Mouse (Mus musculus) C3H10T1/2 (cell line): ENCODE results near the gene Usp4. TPM values are rescaled to one million over a fixed set of nuclear protein-coding genes. Genes with fewer than 3 reads are reported as not detected.

Source experiments
- polyA plus RNA-seq, 2 experiments: library from polyadenylated mRNA; unstranded; fragments of >200 nt; fragmentation: generic; extraction: Trizol; gene quantifications; one replicate each; pipeline ENCODE4 v1.2.1; 2012; ENCODE audit warnings: missing spikeins in 2 of 2

Gene Usp4
- 10 to 100 TPM; 68.6 to 96.9 TPM for polyA plus RNA-seq

GRCm38 (mm10) chr9:108347540-108348289 lies at the start of gene Usp4:
Gene Usp4 (plus strand): TSS chr9:108347853.

GRCm38 (mm10) chr9:108305629-108306520 lies 41.8 kb upstream of the Usp4 start, which contains the start of the genes Rhoa and Tcta:
Gene Rhoa (plus strand): TSS chr9:108306129.
Gene Tcta (minus strand): TSS chr9:108306160.

GRCm38 (mm10) chr9:108338886-108339781 lies 8.5 kb upstream of the Usp4 start, which contains the start of gene Gpx1:
Gene Gpx1 (plus strand): TSS chr9:108338903.

DNA sequence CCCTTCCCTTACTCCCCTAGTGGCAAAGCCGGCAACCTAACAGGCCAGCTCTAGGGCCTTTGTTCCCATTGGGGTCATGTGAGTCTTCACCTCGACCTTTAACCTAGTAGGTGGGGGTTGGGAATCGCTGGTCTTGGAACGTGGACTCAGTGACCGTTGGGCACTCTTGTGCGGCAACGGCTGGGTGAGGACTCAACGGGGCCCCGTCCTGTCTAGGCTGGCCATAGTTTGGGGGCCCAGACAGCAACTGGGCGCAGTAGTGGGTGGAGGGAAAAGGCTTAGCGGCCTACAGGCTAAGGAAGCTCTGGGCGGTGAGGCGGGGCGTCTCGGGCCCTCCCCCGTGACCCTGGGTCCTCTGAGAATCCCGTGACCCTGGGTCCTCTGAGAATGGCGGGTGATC lies 45.0 kb downstream of the Usp4 start, which contains the start of gene 1700102P08Rik:
Gene 1700102P08Rik, plus strand, starts transcription at position 130 of the 400 bp plus-strand sequence.

DNA sequence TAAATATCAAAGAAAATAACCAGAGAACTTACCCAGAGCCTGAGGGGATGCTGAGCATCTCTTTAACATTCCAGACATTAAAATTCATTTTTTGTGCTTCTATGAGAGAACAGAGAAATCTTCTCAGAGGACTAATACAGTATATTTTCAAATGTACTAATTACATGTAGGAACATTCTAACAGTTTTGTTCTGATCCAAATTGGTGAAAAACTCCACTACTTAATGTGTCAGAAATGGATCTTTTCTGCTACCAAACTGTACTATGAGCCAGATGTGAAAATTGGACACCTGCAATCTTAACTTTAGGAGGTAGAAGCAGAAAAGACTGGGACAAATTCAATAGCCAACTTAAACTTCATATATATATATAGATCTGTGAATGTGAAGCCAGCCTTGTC lies 80.7 kb downstream of the Usp4 start, which contains the start of gene Ccdc36:
Gene Ccdc36, minus strand, starts transcription at position 101 of the 400 bp plus-strand sequence.

GRCm38 (mm10) chr9:108436182-108436581 lies 88.5 kb downstream of the Usp4 start, which contains the start of gene BC048562:
Gene BC048562 (plus strand): TSS chr9:108436482.

Other genes with a start within 250 kb of the Usp4 start
- gene Bsn, start 157.5 kb upstream of the Usp4 start, polyA plus RNA-seq: under 1 TPM; 0.13 to 0.14 TPM
- 10 to 100 TPM in 1 of 2 experiments, 1 to 10 TPM in 1; 8.1 to 96.8 TPM for gene Dag1, start 83.9 kb upstream of the Usp4 start, polyA plus RNA-seq
- gene Nicn1, start 57.4 kb upstream of the Usp4 start, polyA plus RNA-seq: 10 to 100 TPM in 1 of 2 experiments, 1 to 10 TPM in 1; 8.9 to 63.2 TPM
- gene Amt, start 51.0 kb upstream of the Usp4 start, polyA plus RNA-seq: 1 to 10 TPM in 1 of 2 experiments, under 1 TPM in 1; 0.23 to 6.4 TPM
- 100 to 1,000 TPM; 144 to 229 TPM for gene Rhoa, start 41.7 kb upstream of the Usp4 start, polyA plus RNA-seq
- gene Tcta, start 41.7 kb upstream of the Usp4 start, polyA plus RNA-seq: 10 to 100 TPM; 11.0 to 48.4 TPM
- gene Gpx1, start 8.9 kb upstream of the Usp4 start, polyA plus RNA-seq: 100 to 1,000 TPM; 786 to 822 TPM
- under 1 TPM; 0.04 to 0.35 TPM for gene 1700102P08Rik, start 45.0 kb downstream of the Usp4 start, polyA plus RNA-seq
- not detected for gene Ccdc36, start 80.6 kb downstream of the Usp4 start, polyA plus RNA-seq
- not detected for gene BC048562, start 88.6 kb downstream of the Usp4 start, polyA plus RNA-seq
- gene Ccdc71, start 112.7 kb downstream of the Usp4 start, polyA plus RNA-seq: 10 to 100 TPM; 28.0 to 46.0 TPM
- 1 to 10 TPM; 1.4 to 9.8 TPM for gene Klhdc8b, start 113.7 kb downstream of the Usp4 start, polyA plus RNA-seq
- gene Lamb2, start 131.9 kb downstream of the Usp4 start, polyA plus RNA-seq: 100 to 1,000 TPM in 1 of 2 experiments, 1 to 10 TPM in 1; 9.4 to 170 TPM
- 10 to 100 TPM; 21.0 to 70.4 TPM for gene Usp19, start 142.7 kb downstream of the Usp4 start, polyA plus RNA-seq
- 100 to 1,000 TPM; 170 to 180 TPM for gene Qars, start 159.9 kb downstream of the Usp4 start, polyA plus RNA-seq
- 10 to 100 TPM in 1 of 2 experiments, 1 to 10 TPM in 1; 5.6 to 45.1 TPM for gene Qrich1, start 169.0 kb downstream of the Usp4 start, polyA plus RNA-seq
- gene Impdh2, start 212.4 kb downstream of the Usp4 start, polyA plus RNA-seq: 100 to 1,000 TPM; 210 to 374 TPM
- 10 to 100 TPM; 11.3 to 25.8 TPM for gene Ndufaf3, start 219.6 kb downstream of the Usp4 start, polyA plus RNA-seq
- 100 to 1,000 TPM; 174 to 202 TPM for gene Dalrd3, start 222.0 kb downstream of the Usp4 start, polyA plus RNA-seq
- 100 to 1,000 TPM in 1 of 2 experiments, 10 to 100 TPM in 1; 32.7 to 139 TPM for gene Wdr6, start 230.9 kb downstream of the Usp4 start, polyA plus RNA-seq
- 1 to 10 TPM in 1 of 2 experiments, under 1 TPM in 1; 0.50 to 3.4 TPM for gene P4htm, start 249.8 kb downstream of the Usp4 start, polyA plus RNA-seq